Mouse (Mus musculus) lung, embryonic 15.5 days (tissue): ENCODE measurements around the gene Peak1. TPM values are rescaled to one million over a fixed set of nuclear protein-coding genes. Genes with fewer than 3 reads are reported as not detected.

Experiments
- ATAC-seq: fragments of 200-750 bp; cut with Nextera tagmentation; 2 replicates; pipeline ENCODE4 v1.8.0; 2017; ENCODE audit warnings: moderate number of reproducible peaks, borderline replicate concordance; ENCODE audit not compliant: low FRiP score, low TSS enrichment; ENCODE audit errors: extremely low read depth
- H3K27ac ChIP-seq: fragments of 300-500 bp; sonication (generic); 2 replicates; pipeline ENCODE4 v1.5.1; 2015; ENCODE audit warnings: moderate library complexity, mild to moderate bottlenecking, inconsistent platforms
- H3K27me3 ChIP-seq: fragments of 300-500 bp; sonication (generic); 2 replicates; pipeline ENCODE4 v1.6.1; 2015; ENCODE audit warnings: inconsistent platforms
- H3K36me3 ChIP-seq: fragments of 300-500 bp; sonication (generic); 2 replicates; pipeline ENCODE4 v1.6.1; 2015; ENCODE audit warnings: inconsistent platforms
- H3K4me1 ChIP-seq: fragments of 300-500 bp; sonication (generic); 2 replicates; pipeline ENCODE4 v1.6.1; 2015; ENCODE audit warnings: inconsistent platforms
- H3K4me2 ChIP-seq: fragments of 300-500 bp; sonication (generic); 2 replicates; pipeline ENCODE4 v1.6.1; 2015; ENCODE audit warnings: inconsistent platforms, mild to moderate bottlenecking, moderate library complexity
- H3K4me3 ChIP-seq: fragments of 300-500 bp; sonication (generic); 2 replicates; pipeline ENCODE4 v1.5.1; 2015; ENCODE audit warnings: mild to moderate bottlenecking, inconsistent platforms
- H3K9ac ChIP-seq: fragments of 300-500 bp; sonication (generic); 2 replicates; pipeline ENCODE4 v1.6.1; 2015; ENCODE audit warnings: inconsistent platforms
- H3K9me3 ChIP-seq: fragments of 300-500 bp; sonication (generic); 2 replicates; pipeline ENCODE4 v1.6.1; 2016; ENCODE audit warnings: inconsistent platforms
- WGBS: fragments of 180-500 bp; shearing (Covaris S2); methylation state at CpG from one replicate; pipeline ENCODE4 v1.1.7; 2015; 5-methylcytosine and 5-hydroxymethylcytosine counted together
- polyA plus RNA-seq: library from polyadenylated mRNA; unstranded; fragments of >200 nt; fragmentation: Nextera tagmentation; extraction: Ambion mirVana; gene quantifications from 2 replicates; pipeline ENCODE4 v1.2.1, GENCODE M21; 2015

Peak1 gene
- polyA plus RNA-seq, result 22.1 and 28.7 TPM in 2 replicates

DNA sequence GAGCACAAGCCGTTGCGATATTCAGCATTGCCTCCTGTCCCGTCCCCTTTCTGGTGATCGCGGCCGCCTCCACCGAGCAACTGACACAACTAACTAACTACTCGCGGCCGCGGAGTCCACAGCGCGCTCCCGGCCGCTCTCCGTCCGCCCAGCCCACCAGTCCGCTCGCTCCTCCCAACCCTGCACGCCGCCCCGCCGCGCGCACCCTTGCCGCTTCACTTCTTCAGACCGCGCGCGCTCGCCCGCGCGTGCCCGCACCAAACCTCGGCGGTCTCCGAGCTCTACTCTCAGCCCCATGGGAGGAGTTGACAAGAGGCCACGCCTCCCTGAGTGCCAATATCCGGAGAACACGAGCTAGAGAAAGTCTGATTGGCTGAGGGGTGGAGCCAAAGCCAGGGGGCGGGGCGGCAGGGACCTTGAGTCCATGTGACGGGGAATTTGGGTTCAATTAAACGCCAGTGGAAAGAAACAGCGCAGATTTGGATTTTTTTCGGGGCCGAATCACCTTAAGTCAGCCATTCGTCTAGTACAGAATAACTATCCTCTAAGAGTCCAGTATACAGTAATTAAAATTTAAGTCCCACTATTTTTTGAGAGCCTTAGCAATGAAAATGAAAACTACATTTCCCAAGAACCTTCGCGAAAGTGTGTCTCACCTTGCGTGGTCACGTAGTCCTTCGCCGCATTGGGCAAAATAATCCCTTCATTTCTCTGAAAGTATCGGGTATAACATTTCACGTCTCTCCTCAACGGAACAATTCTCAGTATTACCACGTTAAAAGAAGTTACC, at the start of gene Peak1, which contains the start of gene Hmg20a:
Gene Peak1, minus strand, starts transcription at position 120 of the 790 bp plus-strand sequence.
Gene Hmg20a, plus strand, starts transcription at position 662 of the 790 bp plus-strand sequence.
- WGBS, result under 1% methylated on average over 53 of the region's 59 CpGs
- Histone ChIP-seq H3K27ac (peak within 1 kb of the TSS; percentile 98), H3K36me3 (no peaks in the 10 kb centered on the region), H3K4me1 (peaks cover 43% of the 10 kb centered on the region), H3K27me3 (no peaks in the 10 kb centered on the region), H3K4me3 (peak within 1 kb of the TSS; percentile 91), H3K9me3 (no peaks in the 10 kb centered on the region), H3K9ac (peak within 1 kb of the TSS; percentile 94), H3K4me2 (peak within 1 kb of the TSS; percentile 65)
- ATAC-seq, result peak; percentile 95

DNA sequence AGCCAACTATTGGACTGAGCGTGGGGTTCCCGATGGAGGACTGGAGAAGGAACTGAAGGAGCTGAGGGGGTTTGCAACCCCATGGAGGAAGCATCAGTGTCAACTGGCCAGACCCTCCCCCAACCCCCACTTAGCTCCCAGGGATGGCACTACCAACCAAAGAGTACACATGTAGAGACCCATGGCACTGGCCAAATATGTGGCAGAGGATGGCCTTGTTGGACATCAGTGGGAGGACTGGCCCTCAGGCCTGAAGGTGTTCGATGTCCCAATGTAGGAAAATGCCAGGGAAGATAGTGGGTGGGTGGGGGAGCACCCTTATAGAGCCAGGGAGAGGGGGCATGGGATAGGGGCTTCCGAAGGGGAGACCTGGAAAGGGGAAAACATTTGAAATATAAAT, 48.4 kb upstream of the Peak1 start:
- H3K9me3 ChIP-seq, result no peaks in the 10 kb centered on the region
- no peak overlapping the region for H3K4me3 ChIP-seq
- peak overlapping the region; percentile 89 for H3K27ac ChIP-seq
- peaks cover 7% of the 10 kb centered on the region for H3K36me3 ChIP-seq
- H3K9ac ChIP-seq, result no peak overlapping the region
- H3K4me1 ChIP-seq, result peaks cover 58% of the 10 kb centered on the region
- no peaks in the 10 kb centered on the region for H3K27me3 ChIP-seq
- no peak overlapping the region for H3K4me2 ChIP-seq
- ATAC-seq, result no peak
- WGBS, result 92% methylated on average over 4 of the region's 4 CpGs

DNA sequence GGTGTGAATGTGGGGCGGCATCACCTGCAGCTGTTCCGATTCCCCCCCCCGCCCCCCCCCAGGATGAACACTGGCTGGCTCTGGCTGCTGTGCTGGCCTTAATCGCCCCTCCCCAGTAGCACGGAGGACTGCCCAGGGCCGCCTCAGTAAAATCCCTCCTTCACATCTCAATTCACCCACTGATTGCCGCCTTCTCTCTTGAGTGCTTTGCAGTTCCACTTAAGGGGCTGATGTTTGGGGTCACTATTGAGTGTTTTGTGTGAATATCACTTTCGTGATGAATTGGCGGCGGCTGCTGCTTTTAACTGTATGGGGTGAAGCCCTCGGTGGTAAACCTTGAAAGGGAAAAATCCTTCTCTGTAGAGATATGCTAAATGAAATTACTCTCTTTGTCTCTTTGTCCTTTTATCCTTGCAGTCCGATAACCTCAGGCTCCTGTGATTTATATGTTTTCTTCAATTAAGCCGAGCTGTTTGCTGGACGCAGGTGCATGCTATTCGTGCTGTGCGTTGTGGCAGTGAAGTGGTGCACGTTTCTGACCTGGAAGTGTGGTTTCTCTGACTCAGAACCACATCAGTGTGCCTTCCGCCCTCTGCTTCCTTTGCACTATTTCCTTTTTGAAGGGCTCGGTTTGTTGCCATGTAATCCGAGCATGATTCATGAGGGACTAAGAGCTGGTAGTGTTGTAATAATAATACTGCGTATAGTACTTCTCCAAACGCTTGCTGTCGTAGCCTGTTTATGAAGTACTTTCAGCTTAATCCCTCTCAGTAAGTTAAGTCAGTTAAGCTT, 47.2 kb upstream of the Peak1 start:
- H3K27ac ChIP-seq, result peak overlapping the region; percentile 89
- ATAC-seq, result no peak
- H3K36me3 ChIP-seq, result peaks cover 7% of the 10 kb centered on the region
- H3K4me3 ChIP-seq, result no peak overlapping the region
- no peak overlapping the region for H3K9ac ChIP-seq
- peak overlapping the region; percentile 30 for H3K4me2 ChIP-seq
- peaks cover 47% of the 10 kb centered on the region for H3K4me1 ChIP-seq
- H3K9me3 ChIP-seq, result no peaks in the 10 kb centered on the region
- 13% methylated on average over 23 of the region's 23 CpGs for WGBS
- H3K27me3 ChIP-seq, result no peaks in the 10 kb centered on the region

DNA sequence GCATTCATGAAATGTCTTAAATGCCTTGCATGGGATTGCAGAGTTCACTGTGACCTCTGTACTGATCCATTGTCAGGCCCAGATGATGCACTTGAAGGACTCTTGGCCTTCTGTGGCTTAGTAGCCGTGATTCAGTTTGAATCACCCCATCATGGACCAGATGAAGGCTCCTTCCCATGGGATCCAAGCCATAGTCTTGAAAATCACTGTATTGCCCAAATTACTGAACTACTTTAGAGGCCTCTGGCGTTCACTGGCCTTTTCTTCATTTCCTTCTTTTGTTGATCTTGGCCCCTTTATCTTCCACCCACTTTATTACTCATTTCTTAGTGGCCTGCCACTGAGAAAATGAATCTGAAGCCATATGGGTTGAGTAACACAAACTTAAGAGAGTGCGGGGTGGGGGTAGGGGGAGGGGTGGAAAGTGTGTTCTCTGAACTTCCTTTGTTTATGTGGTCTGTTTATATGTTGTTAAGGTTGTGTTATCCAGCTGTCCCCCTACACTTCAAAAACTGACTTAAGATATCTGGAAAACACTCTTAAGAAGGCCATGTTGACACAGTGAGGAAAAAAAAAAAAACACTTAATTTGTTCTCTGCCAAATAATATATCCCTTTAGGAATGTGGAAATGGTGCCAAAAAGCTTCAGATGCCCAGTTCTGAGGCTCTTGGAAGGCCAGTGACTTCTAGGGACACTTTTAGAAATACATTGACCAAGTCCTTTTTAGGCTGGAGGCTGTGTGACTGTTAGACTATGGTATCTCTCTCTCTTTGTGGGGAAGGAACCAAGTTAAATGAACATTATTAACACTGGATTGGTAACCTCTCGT, 46.0 kb upstream of the Peak1 start:
- Histone ChIP-seq H3K4me1 (peaks cover 46% of the 10 kb centered on the region), H3K27me3 (no peaks in the 10 kb centered on the region), H3K36me3 (peaks cover 7% of the 10 kb centered on the region), H3K4me3 (no peak overlapping the region), H3K4me2 (no peak overlapping the region), H3K27ac (peak overlapping the region; percentile 89), H3K9me3 (no peaks in the 10 kb centered on the region), H3K9ac (no peak overlapping the region)
- peak; percentile 91 for ATAC-seq
- whole genome bisulfite sequencing, result 16% methylated on average over 4 of the region's 4 CpGs

DNA sequence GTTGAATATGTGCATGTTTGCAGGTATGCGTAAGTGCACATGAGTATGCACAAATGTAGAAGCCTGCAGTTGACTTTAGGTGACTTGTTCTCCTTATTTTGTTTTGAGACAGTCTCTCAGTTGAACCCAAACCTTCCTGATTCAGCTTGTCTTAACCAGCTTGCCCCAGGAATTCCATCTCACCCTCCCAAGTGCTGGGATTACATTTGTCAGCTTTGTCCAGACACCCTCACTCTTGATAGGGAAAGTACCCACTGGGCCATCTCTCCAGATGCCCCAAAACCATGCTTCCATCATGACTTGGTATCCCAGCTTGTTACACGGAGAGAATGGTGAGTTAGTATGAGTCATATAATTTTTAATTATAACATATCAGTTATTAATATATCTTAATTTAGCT, 45.2 kb upstream of the Peak1 start:
- H3K9ac ChIP-seq, result no peak overlapping the region

DNA sequence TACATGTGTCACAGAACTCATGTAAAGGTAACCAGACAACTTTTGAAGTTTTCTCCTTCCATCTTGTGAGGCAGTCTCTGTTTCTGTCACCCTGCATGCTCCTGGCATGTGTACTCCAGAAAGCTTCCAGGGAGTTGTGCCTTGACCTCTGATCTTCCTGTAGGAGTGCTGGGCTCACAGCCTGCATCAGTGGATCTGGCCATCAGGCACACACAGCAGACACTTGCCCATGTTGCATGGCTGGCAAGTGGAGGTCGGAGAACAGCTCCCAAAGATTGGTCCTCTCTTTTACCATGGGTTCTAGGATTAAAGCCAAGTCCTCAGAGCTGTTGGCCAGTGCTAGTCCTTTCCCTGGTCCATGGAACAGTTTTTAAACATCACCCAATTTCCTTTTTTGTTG, 44.7 kb upstream of the Peak1 start:
- Histone ChIP-seq H3K4me1 (peaks cover 46% of the 10 kb centered on the region), H3K36me3 (peaks cover 1% of the 10 kb centered on the region; the same call in 1 of the 2 replicates), H3K9me3 (no peaks in the 10 kb centered on the region), H3K27me3 (no peaks in the 10 kb centered on the region), H3K4me3 (no peak overlapping the region), H3K27ac (peak overlapping the region; percentile 89), H3K4me2 (no peak overlapping the region), H3K9ac (no peak overlapping the region)
- no peak for ATAC-seq
- WGBS, result 75% methylated on average over 1 of the region's 1 CpGs

More for the DNA sequence above, 45.2 kb upstream of the Peak1 start:
- Histone ChIP-seq H3K4me2 (no peak overlapping the region), H3K27ac (peak overlapping the region; percentile 89), H3K9me3 (no peaks in the 10 kb centered on the region), H3K27me3 (no peaks in the 10 kb centered on the region), H3K4me3 (no peak overlapping the region), H3K36me3 (peaks cover 6% of the 10 kb centered on the region), H3K4me1 (peaks cover 46% of the 10 kb centered on the region)
- 68% methylated on average over 2 of the region's 2 CpGs for WGBS
- ATAC-seq, result no peak

DNA sequence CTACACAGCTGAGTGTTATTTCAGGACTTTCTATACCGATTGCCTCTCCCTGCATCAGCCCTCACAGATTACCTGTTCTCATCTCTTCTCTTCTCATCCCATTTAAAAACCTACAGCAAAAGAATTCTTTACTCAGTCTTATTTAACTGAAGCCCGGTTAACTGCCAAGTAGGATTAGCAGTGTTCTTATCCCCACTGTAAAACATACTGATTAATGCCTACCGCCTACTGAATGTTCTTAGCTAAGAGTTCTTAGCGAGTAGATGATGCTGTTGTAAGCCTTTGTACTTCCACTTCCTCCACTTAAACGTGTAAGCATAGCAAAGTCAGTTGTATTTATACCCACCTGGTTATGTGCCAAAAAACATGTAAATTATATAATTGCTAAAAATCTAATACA, 43.1 kb upstream of the Peak1 start:
- Histone ChIP-seq H3K9ac (no peak overlapping the region), H3K4me1 (peaks cover 42% of the 10 kb centered on the region), H3K4me3 (no peak overlapping the region), H3K36me3 (no peaks in the 10 kb centered on the region), H3K4me2 (no peak overlapping the region), H3K27me3 (no peaks in the 10 kb centered on the region), H3K9me3 (no peaks in the 10 kb centered on the region), H3K27ac (no peak overlapping the region)
- ATAC-seq, result no peak
- WGBS, result 68% methylated on average over 5 of the region's 5 CpGs

DNA sequence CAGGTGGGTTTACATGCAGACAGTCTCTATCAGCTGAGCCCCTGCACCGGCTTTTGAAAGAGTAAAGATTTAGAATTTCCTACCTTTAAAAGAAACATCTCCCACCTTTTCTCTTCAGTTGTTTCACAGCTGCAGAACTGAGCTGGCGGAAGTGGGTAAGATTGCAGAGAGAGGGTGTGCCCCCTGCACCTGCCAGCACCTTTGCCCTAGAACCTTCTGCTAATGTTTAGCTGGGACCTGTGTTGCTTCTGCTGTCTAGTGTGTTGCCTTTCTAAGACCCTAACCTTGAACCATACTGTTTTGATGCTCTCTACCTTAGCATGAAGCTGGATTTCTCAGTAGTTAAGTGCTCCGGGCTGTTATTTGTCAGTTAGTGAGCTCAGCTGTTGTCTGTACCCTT, 38.6 kb upstream of the Peak1 start:
- WGBS, result 83% methylated on average over 3 of the region's 3 CpGs
- Histone ChIP-seq H3K4me1 (peaks cover 16% of the 10 kb centered on the region), H3K36me3 (no peaks in the 10 kb centered on the region), H3K4me2 (no peak overlapping the region), H3K27me3 (no peaks in the 10 kb centered on the region), H3K9ac (no peak overlapping the region), H3K27ac (no peak overlapping the region), H3K4me3 (no peak overlapping the region), H3K9me3 (no peaks in the 10 kb centered on the region)
- ATAC-seq, result no peak

DNA sequence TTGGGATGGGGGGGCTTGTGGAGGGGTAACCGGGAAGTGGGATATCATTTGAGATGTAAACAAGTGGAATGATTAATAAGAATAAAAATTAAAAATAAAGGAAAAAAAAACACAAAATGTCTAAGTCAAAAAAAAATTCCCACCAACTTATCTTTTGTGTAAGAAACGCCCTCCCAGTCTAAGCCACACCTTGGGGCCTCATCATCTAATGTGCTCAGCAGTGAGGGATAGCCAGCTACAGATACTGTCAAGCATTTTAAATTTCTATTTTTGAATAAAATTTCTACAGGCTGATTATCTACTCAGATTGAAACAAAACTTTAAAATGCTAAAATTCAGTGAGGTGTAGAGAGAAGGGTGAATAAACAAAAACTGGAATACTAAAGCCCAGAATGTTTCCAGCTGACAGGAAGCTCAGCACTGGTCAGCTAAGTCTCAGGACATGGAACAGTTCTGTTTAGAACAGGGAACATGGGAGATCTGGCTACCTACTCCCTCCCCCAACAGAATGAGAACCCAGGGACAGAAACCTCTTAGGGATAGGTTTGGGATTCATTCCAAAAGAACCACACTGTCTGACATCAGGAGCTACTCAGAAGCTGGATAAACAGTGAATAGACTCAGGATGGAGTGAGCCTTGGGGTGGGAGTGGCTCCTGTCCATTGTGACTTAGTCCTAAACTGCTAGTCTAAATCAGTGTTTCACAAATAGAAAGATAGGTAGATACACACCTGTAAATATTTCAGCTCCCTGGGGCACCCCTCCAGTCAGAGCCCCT, 35.4 kb upstream of the Peak1 start:
- no peak for ATAC-seq
- Histone ChIP-seq H3K27ac (no peak overlapping the region), H3K9ac (no peak overlapping the region), H3K4me3 (no peak overlapping the region), H3K9me3 (no peaks in the 10 kb centered on the region), H3K4me2 (no peak overlapping the region), H3K36me3 (no peaks in the 10 kb centered on the region), H3K27me3 (no peaks in the 10 kb centered on the region), H3K4me1 (peaks cover 8% of the 10 kb centered on the region; the same call in 1 of the 2 replicates)
- WGBS, result 73% methylated on average over 2 of the region's 2 CpGs

DNA sequence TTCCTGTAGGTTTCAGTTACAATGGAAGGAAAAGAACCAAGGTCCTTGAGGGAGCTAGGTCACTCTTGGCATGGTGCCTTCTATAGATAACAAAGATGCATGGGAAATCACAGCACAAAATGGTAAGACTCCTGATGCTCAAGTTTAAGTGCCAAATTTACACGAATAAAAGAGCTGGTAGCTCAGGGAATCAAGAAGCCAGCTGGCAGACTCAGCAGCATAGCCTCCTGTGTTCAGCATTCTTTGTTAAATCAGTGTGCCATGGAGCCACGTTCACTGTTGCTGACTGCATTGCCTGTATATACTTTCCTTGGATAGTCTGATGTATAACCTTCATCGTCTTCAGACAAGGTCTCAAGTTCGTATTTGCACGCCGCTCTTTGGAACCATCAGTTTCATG, 33.7 kb upstream of the Peak1 start:
- 65% methylated on average over 6 of the region's 6 CpGs for WGBS
- H3K27me3 ChIP-seq, result no peaks in the 10 kb centered on the region

DNA sequence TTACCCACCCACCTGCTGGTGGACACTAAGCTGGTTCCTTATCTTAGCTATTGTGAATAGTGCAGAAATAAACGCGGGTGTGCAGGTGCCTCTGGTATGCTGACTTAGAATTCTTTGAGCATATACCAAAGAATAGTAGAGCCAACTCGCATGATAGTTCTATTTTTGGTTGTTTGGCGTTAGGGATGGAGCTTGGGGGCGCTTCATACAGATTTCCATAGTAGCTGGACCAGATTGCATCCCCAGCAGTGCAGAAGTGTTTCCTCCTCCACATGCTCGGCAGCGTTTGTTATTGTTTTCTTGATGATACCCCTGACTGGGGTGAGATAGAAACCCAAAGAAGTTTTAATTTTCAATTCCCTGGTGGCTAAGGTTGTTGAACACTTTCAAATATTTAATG, 21.8 kb upstream of the Peak1 start:
- H3K4me2 ChIP-seq, result no peak overlapping the region
- no peak overlapping the region for H3K27ac ChIP-seq
- no peak overlapping the region for H3K4me3 ChIP-seq
- no peaks in the 10 kb centered on the region for H3K27me3 ChIP-seq
- WGBS, result 72% methylated on average over 7 of the region's 7 CpGs
- no peaks in the 10 kb centered on the region; the same call in 1 of the 2 replicates for H3K4me1 ChIP-seq
- H3K9me3 ChIP-seq, result no peaks in the 10 kb centered on the region
- no peaks in the 10 kb centered on the region for H3K36me3 ChIP-seq
- no peak for ATAC-seq
- H3K9ac ChIP-seq, result no peak overlapping the region

More for the DNA sequence above, 33.7 kb upstream of the Peak1 start:
- Histone ChIP-seq H3K27ac (no peak overlapping the region), H3K36me3 (no peaks in the 10 kb centered on the region), H3K9ac (no peak overlapping the region), H3K9me3 (no peaks in the 10 kb centered on the region), H3K4me1 (peaks cover 8% of the 10 kb centered on the region; the same call in 1 of the 2 replicates), H3K4me2 (no peak overlapping the region), H3K4me3 (no peak overlapping the region)
- no peak for ATAC-seq
